Mouse (Mus musculus) bone marrow, adult 2 months (tissue): ENCODE data around the gene Rras2. TPM values are rescaled to one million over a fixed set of nuclear protein-coding genes. Genes with fewer than 3 reads are reported as not detected.

Source experiments
- H3K27ac ChIP-seq: fragments of 200-500 bp; 2 replicates; pipeline ENCODE4 v1.5.1; 2012; ENCODE audit warnings: low read depth, mild to moderate bottlenecking, control low read depth, inconsistent platforms, low read length; ENCODE audit not compliant: control insufficient read depth, poor library complexity, insufficient read depth
- H3K4me1 ChIP-seq: fragments of 200-500 bp; 2 replicates; pipeline ENCODE4 v1.6.1; 2011; ENCODE audit warnings: low read length; ENCODE audit not compliant: control insufficient read depth, insufficient read depth
- H3K4me3 ChIP-seq: fragments of 200-500 bp; replicated peaks from 2 replicates; pipeline ENCODE3; 2011; ENCODE audit warnings: mild to moderate bottlenecking, low read depth, low read length, control low read depth; ENCODE audit not compliant: control insufficient read depth
- CTCF ChIP-seq: fragments of 200-500 bp; IDR thresholded peaks from 2 replicates; pipeline ENCODE4 v1.5.1; 2011; ENCODE audit warnings: low read length, control low read depth; ENCODE audit not compliant: control insufficient read depth, insufficient read depth
- POLR2A ChIP-seq: fragments of 200-500 bp; IDR thresholded peaks from 2 replicates; pipeline ENCODE4 v1.6.1; 2011; ENCODE audit warnings: low read depth, mild to moderate bottlenecking, control low read depth, low read length, borderline replicate concordance; ENCODE audit not compliant: control insufficient read depth
- WGBS: fragments of 180-500 bp; shearing (Covaris S2); methylation state at CpG from one replicate; pipeline ENCODE4 v1.1.7; 2018; 5-methylcytosine and 5-hydroxymethylcytosine counted together
- polyA plus RNA-seq: library from polyadenylated mRNA; stranded (reverse); fragments of >200 nt; gene quantifications from 2 replicates; pipeline ENCODE4 v1.2.4, GENCODE M21; 2011; ENCODE audit warnings: low replicate concordance; ENCODE audit not compliant: missing spikeins, insufficient read depth, insufficient read length

The Rras2 gene
- polyA plus RNA-seq, 1 experiment, result 11.5 TPM

DNA sequence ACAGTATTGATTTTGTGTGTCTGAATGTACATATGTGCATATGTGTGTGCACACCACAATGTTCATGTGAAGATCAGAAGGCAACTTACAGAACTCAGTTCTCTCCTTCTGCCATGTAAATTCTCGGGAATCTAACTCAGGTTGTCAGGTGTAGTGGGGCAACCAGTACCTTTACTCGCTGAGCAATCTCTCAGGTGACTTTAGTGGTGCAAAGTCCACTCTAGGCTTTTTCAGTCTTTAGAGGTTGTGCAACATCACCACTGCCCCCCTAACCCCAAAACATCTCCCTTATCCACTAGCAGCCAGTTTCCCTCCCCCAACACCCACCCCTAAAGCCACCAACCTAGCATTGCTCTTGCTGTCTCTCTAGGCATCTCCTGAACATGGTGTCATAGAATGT lies 43.0 kb downstream of the Rras2 start:
- Histone ChIP-seq H3K27ac (no peak overlapping the region), H3K4me3 (no peak overlapping the region), H3K4me1 (peaks cover 1% of the 10 kb centered on the region)
- TF ChIP-seq CTCF (no peak), POLR2A (no peak)
- 77% methylated on average over 2 of the region's 2 CpGs for WGBS

DNA sequence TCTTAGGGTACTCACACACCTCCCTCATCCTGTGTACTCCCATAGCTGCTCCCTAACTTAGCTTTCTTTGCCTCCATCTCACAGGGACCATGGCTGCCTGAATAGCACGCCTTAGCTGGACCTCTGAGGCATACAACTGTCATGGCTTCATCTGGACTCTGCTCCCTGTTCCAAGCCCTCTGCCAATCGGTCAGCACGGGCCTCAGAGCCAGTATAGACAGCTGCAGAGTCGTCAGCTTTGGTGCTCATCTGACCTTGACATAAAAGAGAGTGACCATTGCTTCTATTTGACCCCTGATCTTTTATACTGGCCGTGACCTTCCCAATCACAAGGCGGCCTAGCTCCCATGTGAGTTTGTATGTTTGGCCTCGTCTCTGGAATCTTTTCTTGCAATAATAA lies 43.4 kb downstream of the Rras2 start:
- TF ChIP-seq POLR2A, result no peak
- no peak for TF ChIP-seq CTCF
- 80% methylated on average over 7 of the region's 7 CpGs for WGBS
- peaks cover 1% of the 10 kb centered on the region for H3K4me1 ChIP-seq
- no peak overlapping the region for H3K4me3 ChIP-seq
- no peak overlapping the region for H3K27ac ChIP-seq

DNA sequence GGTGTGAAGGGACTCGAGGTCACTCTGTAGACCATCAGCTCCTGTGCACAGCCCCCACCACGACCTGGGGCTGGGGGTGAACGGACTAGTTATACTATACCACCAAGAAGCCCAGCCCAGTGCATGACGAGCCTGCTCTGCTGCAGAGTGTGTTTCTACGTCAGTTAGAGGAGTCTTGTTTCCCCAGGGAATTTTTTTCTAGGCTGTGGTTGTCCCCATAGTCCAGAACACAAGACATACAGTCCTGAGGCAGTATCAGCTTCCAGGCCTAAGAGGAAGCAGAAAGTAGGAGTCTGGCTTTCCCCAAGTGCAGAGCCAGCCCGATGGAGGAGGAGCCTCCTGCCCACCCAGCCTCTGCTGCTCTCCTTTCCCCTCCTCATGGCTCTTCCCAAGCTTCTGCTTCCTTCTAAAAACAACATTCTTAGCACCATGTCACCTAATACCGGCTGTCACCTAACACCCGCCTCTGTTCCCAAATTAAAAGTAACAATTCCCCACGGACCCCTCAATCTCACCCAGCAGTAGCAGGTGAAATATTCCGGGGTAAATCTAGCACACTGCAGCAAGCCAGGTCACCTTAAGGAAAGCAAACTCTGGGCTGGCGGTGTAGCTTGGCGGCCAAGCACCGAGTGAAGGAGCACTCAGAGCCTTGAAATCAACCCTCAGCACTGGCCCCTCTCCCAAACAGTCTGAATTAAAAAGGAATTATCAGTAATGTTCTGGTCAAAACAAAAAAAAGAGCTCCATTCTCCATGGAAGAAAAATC lies 45.5 kb downstream of the Rras2 start:
- Histone ChIP-seq H3K4me3 (no peak overlapping the region), H3K4me1 (peaks cover 1% of the 10 kb centered on the region), H3K27ac (no peak overlapping the region)
- 69% methylated on average over 13 of the region's 13 CpGs for WGBS
- no peak for TF ChIP-seq CTCF
- TF ChIP-seq POLR2A, result no peak

DNA sequence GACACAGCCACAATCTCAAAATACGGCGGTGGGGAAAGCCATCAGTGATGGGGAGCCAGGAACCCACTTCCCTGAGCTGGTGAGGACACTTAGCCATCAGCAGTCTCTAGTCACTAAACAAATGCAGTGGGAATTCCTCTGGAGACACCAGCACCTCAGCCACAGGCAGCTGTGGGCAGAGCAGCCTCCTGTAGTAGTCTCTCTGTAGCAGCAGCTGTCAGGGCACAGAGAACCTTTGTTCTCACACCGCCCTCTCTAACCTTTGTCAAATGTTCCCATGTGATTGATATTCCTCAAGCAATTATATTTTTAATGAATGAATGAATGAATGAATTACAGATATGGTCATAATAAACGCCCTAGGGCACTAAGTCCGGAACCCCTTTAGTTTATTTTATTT lies 46.2 kb downstream of the Rras2 start:
- H3K27ac ChIP-seq, result no peak overlapping the region
- no peak overlapping the region for H3K4me3 ChIP-seq
- 83% methylated on average over 5 of the region's 5 CpGs for WGBS
- no peak for TF ChIP-seq CTCF
- no peak for TF ChIP-seq POLR2A
- peaks cover 3% of the 10 kb centered on the region for H3K4me1 ChIP-seq

DNA sequence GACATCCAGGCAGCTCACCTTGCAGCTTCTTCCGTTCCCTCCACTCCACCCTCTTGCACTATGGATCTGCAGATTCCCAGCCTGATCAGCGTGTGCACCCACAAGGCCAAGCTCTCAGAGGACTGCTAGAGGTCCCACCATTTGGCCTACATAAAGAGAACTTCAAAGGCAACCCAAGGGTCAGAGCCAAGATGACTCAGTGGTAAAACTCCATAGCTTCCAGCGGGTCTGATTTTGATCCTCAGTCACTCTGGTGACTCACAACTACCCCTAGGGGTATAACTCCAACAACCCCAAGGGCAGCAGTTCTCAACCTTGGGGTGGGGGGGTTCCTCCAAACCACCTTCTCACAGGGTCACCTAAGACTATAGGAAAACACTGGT lies 47.1 kb downstream of the Rras2 start:
- peaks cover 3% of the 10 kb centered on the region for H3K4me1 ChIP-seq
- 79% methylated on average over 3 of the region's 3 CpGs for WGBS
- no peak for TF ChIP-seq CTCF
- TF ChIP-seq POLR2A, result no peak

DNA sequence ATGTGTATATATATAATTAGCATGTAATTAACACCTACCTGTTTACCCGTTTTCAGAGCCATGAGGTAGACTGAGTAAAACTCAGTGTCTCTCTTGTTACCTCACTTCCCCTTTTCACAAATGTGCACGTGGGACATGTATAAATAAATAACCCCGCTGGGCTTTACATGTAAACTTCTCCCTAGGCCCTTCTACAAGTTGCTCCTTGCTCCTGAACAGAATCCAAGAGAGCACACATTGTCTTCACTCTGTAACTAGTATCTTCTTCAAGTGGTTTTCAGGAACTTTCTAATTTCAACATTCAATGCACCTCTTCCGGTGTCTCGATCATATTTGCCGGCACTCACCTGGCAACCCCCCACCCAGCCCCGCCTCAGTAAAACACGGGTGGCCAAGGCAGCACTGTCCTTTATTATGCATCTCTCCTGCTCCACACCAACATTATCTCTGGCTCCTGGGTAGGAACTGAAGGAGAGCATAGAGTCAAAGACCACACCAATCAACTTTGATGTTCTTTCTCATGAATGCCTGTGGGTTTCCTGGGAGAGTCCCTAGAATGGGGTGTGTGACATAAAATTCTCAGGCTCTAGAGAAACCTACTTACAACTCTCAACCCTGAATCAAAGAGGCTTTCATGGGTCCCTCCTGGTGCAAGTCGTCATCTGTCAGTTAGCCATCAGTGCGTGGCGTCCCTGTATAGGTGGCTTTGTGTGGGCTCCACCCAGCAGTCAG lies 47.7 kb downstream of the Rras2 start:
- Histone ChIP-seq H3K4me1 (peaks cover 3% of the 10 kb centered on the region), H3K27ac (no peak overlapping the region), H3K4me3 (no peak overlapping the region)
- WGBS, result 41% methylated on average over 11 of the region's 11 CpGs
- TF ChIP-seq POLR2A, result no peak
- no peak for TF ChIP-seq CTCF

More for the DNA sequence above, 47.1 kb downstream of the Rras2 start:
- no peak overlapping the region for H3K4me3 ChIP-seq
- H3K27ac ChIP-seq, result no peak overlapping the region

DNA sequence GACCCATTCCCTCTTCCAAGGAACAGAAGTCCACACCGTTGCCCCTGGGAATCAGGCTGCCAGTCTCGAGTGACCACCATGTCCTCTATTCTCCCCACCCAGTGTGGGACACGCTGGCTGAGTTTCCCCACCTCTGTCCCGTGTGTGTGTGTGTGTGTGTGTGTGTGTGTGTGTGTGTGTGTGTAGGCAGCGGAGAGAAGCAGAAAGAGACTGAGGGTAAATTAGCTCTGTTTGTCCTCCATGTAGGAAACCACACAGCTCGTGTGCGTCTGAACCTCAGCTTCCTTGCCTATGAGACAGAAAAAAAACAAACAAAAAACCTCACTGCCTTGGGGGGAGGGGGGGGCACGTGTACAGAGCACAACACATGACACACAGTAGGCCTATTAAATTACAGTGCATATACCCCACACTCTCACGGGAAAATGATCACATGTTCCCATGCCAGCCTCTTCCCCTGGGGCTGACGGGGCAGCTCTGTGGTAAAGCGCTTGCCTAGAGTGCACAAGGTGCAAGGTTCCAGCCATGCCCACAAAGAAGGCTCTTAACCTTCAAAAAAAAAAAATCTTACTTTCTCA lies 48.5 kb downstream of the Rras2 start:
- whole genome bisulfite sequencing, result 22% methylated on average over 11 of the region's 11 CpGs
- TF ChIP-seq CTCF, result no peak
- no peak for TF ChIP-seq POLR2A
- peaks cover 3% of the 10 kb centered on the region for H3K4me1 ChIP-seq
- H3K27ac ChIP-seq, result no peak overlapping the region
- no peak overlapping the region for H3K4me3 ChIP-seq

DNA sequence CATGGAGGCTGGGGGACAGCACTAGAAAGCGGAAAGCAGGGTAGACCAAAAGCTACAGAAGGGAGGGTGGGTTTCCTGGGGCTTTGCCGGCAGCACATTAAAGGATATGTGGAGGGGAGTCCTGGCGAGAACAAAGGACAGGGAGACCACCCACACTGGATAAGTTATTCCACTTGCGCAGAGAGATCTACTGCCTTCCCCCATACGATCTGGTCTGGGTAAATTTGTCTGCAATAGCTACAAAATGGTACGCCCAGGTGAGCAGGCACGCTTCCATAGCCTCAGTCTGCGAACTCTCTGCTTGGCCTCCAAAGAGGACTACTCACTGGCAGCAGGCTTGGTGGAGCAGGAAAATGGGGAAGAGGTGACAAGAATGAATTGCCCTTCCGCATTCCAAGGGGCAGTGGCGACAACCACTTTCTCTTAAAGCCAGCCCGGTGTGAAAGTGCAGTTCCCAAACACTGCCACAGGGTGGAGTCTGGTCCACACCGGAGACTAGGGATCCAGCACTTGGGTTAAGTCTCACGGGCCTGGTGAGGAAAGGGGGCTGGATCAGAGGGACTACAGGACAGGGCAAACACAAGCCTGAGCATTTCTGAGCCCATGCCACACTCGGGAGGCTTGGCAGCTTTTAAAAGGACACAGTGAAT lies 50.9 kb downstream of the Rras2 start:
- Histone ChIP-seq H3K4me3 (peak overlapping the region; percentile 26), H3K27ac (no peak overlapping the region), H3K4me1 (peaks cover 3% of the 10 kb centered on the region)
- 18% methylated on average over 14 of the region's 14 CpGs for WGBS
- TF ChIP-seq CTCF, result peak; percentile 89
- TF ChIP-seq POLR2A, result no peak
